Mouse (Mus musculus) erythroblast, adult 5-6 weeks (primary cell): ENCODE data around the gene Ltb4r2. TPM values are rescaled to one million over a fixed set of nuclear protein-coding genes. Genes with fewer than 3 reads are reported as not detected.

Source experiments
- ATAC-seq: replicated peaks from 2 replicates; pipeline ENCODE4 v1.8.0; 2016; ENCODE audit warnings: moderate number of reproducible peaks, mild to moderate bottlenecking, moderate TSS enrichment, inconsistent platforms; ENCODE audit not compliant: poor library complexity, low FRiP score, severe bottlenecking
- total RNA-seq, 2 experiments: library from RNA; stranded (forward) in 1 of 2; stranded (reverse) in 1 of 2; fragments of 150-400 nt in 1 of 2; fragments of 200-764, 138-1000 nt in 1 of 2; gene quantifications; 2 replicates each; pipeline versions ENCODE4 v1.2.3 to v1.2.4; 2015 to 2017; ENCODE audit warnings: low replicate concordance in 2 of 2

The Ltb4r2 gene
- total RNA-seq, 2 experiments from 2014 or later = not detected

DNA sequence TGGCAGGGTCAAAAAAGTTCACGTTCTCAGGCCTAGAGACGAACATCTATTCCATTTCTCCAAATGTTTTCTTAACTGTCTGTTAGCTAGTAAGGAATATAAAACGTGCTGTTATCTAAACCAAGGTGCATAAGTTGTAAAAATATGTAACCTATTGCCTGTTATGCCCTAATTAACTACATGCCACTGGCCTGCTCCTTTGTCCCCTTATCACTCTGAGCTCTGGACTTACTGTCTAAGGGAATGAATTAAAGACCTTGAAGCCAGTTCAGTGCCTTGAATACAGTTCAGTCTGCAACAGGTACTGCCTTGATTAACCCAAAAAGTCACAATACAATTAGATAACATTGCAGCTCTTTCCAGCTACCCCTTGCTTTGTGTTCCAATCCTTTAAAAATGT lies 25.9 kb upstream of the Ltb4r2 start:
- no peak for ATAC-seq

- no peak for ATAC-seq
Observed at GRCm38 (mm10) chr14:55735758-55736157, 25.5 kb upstream of the Ltb4r2 start.

GRCm38 (mm10) chr14:55737086-55737687 lies 24.0 kb upstream of the Ltb4r2 start:
- no peak for ATAC-seq

DNA sequence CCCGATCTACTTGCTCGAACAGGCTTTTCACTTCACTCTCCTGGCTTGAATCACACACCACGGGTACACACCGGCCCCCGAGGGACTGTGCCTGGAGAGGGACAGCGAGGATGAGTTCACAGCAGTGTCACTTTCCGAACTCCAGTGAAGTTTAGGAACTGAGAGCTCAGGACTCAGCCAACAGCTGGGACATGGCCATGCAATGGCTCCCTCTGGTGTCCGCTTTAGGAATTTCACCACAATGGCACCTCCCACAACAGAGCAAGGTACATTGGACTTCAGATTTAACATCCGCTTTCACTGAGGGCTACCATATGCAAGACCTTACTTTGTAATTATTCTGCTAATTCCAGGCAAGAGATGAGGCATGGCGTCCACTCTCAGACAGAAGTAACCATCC lies 17.5 kb upstream of the Ltb4r2 start:
- peak; percentile 67 for ATAC-seq

- ATAC-seq = peak; percentile 74
Observed at GRCm38 (mm10) chr14:55745180-55745860, 15.9 kb upstream of the Ltb4r2 start, which contains the start of the genes Dhrs1 and Nop9. TSS of gene Dhrs1 (minus strand) at chr14:55745690. TSS of gene Nop9 (plus strand) at chr14:55745693.

DNA sequence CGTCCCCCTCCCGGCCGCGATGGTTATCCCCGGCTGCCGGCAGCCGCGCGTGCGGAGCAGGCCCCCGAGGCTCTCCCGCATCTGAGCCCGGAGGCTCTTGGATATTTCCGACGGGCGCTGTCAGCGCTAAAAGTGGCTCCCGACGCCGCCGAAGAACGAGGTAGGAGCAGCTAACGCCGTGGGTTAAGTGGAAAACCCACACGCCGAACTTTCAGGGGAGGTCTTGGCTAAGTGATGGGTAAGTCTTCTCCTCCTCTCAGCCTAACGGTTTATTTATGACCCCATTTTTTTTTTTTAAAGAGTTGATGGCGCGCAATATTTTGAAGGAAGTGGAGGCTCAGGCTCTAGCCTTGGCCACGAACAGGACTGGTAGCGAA lies 15.4 kb upstream of the Ltb4r2 start:
- 0 out of 2 replicates have a peak, but pooled peaks have one; percentile 6 for ATAC-seq

DNA sequence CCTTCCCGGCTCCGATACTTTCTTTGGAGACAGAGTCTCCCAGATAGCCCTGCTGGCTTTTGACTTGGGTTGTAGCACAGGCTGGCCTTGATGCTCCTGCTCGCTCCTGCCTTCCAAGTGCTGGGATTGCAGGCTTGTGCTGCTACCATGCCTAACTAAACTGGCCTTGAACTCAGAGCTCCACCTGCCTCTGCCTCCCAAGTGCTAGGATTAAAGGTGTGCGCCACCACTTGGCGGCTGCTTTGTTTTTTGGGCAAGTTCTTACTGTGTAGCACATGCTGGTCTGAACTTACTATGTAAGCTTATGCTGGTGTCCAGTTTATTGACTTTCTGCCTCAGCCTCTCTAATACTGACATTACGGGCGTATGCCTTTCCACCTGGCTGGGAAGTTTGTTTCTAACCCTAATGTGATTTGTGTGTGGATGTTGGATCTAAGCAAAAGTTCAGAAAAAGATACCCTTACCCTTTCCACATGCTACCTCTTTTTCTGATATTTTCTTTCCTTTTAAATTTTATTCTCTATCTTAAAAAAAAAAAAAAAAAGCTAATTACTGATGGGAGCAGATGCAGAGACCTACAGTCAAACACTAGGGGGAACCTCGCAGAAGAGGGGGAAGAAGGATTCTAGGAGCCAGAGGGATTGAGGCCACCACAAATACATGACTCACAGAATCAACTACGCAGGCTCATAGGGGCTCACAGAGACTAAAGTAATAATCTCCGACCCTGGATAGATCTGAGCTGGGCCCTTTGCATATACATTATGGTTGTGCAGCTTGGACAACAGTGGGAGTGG lies 14.0 kb upstream of the Ltb4r2 start:
- no peak for ATAC-seq

- ATAC-seq = no peak
Observed at GRCm38 (mm10) chr14:55757566-55757965, 3.7 kb upstream of the Ltb4r2 start.

GRCm38 (mm10) chr14:55758363-55758784 lies 2.9 kb upstream of the Ltb4r2 start, which contains the start of gene Cideb:
TSS of gene Cideb (minus strand) at chr14:55758458.
- ATAC-seq = no peak

DNA sequence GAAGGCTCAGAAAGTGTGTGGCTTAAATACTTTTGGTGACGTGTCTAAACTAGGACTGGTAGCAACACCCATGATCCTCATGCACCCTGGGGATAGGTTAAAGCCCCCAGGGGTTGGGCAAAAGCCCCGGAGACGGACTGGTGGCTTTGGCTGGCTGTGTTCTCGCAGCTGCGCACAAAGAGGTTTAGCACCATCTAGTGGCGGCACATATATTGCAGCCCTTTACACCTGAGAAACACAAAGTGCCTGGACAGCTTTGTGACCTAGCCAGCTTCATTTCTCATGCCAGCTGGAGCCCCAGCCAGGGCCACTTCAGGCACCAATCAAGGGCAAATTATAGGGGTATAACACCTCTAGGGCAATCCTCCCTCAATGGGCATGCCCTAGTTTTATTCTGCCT lies 1.1 kb upstream of the Ltb4r2 start:
- peak; percentile 50; the same call in 1 of the 2 replicates for ATAC-seq

DNA sequence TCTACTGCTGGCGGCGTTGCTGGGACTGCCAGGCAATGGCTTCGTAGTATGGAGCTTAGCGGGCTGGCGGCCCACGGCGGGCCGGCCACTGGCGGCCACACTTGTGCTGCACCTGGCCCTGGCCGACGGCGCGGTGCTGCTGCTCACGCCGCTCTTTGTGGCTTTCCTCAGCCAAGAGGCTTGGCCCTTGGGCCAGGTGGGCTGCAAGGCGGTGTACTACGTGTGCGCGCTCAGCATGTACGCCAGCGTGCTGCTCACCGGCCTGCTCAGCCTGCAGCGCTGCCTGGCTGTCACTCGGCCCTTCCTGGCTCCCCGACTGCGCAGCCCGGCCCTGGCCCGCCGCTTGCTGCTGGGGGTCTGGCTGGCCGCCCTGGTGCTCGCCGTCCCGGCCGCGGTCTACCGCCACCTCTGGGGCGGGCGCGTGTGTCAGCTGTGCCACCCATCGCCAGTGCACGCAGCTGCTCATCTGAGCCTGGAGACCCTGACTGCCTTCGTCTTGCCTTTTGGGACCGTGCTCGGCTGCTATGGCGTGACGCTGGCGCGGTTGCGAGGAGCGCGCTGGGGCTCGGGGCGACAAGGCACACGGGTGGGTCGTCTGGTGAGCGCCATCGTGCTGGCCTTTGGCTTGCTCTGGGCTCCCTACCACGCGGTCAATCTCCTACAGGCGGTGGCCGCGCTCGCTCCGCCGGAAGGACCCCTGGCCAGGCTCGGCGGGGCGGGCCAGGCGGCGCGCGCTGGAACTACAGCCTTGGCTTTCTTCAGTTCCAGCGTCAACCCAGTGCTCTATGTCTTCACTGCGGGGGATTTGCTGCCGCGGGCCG lies 983 bp downstream of the Ltb4r2 start:
- no peak for ATAC-seq

- ATAC-seq = no peak
Observed at GRCm38 (mm10) chr14:55763166-55763565, 1.9 kb downstream of the Ltb4r2 start.

DNA sequence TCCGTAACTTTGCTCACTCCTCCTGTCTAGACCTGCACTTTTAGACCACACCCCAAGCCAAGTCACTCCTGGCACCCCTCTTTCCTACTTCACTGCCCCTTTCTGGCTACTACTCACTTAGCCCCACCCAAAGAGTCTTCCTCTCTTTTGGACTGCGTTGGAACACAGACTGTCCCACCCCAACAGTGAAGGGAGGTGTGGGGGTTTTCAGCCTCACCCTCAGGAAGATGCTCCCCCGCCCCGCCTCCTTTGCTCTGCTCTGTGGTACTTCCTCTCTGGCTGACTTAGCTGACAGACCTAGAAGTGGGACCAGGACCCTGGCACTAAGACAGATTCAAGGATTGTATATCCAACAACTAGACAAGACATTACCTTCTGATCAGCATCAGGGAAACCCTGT lies 4.5 kb downstream of the Ltb4r2 start, which contains the start of gene Ltb4r1:
Gene Ltb4r1 (plus strand): TSS at position 267 of the 400 bp plus-strand sequence.
- ATAC-seq = no peak

DNA sequence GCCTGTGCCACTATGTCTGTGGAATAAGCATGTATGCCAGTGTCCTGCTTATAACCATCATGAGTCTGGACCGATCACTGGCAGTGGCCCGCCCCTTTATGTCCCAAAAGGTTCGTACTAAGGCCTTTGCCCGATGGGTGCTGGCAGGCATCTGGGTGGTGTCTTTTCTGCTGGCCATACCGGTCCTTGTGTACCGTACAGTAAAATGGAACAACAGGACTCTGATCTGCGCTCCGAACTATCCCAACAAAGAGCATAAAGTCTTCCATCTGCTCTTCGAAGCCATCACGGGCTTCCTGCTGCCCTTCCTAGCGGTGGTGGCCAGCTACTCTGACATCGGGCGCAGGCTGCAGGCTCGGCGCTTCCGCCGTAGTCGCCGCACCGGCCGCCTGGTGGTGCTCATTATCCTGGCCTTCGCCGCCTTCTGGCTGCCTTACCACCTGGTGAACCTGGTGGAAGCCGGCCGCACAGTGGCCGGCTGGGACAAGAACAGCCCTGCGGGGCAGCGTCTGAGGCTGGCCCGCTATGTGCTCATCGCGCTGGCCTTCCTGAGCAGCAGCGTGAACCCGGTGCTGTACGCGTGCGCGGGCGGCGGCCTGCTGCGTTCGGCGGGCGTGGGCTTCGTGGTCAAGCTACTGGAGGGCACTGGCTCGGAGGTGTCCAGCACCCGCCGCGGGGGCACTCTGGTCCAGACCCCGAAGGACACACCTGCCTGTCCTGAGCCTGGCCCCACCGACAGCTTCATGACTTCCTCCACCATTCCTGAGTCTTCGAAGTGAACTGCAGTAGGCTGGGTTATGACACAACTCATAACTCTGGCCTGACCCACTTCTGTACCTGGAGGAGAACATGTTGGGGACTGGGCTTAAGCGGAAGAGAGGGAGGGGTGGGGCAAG lies 6.5 kb downstream of the Ltb4r2 start:
- ATAC-seq = no peak

GRCm38 (mm10) chr14:55768555-55768954 lies 7.3 kb downstream of the Ltb4r2 start:
- no peak for ATAC-seq

DNA sequence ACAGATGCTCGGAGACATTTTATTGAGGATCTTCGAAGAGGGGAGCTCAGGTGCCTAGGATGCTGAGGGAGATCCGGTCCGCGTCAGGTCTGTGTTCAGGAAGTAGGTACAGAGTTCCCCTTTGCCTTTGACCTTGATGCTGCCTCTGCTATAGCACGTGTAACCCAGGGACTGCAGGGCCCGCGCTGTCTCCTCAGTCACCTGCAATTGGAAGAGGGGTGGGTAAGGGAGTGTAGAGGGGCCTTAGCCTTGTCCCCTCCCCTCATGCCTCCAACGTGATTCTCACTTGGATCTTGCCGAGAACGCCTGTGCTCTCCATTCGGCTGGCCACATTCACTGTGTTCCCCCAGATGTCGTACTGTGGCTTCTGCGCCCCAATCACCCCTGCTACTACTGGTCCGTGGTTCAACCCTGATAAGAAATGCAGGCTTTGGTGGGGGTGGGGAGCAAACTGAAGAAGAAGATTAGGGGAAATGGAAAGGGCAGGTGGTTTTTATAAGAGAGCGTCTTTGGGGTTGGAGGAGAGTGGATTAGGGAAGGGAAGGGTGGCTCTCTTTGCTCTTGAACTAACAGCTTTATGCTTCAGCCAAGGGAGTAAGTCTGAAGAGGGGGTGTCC lies 8.0 kb downstream of the Ltb4r2 start:
- no peak for ATAC-seq

DNA sequence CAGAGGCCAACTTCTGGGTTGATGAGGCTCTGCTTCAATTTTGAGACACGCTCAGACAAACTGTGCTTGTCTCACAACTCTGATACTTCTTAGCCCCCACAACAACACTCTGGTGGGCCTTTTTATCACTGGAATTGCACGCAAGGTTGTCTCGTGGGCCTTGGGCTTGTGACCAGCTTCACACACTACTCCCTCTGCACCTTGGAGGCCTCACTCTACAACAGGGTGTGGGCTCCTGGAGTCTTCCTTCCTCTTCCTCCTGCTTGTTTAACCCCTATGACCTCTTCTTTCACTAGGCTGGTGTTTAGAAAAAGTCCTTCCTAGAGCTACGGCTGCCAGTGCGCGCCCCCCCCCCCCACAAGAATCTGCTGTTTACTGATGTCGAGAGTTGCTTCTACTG lies 15.5 kb downstream of the Ltb4r2 start:
- ATAC-seq = no peak

DNA sequence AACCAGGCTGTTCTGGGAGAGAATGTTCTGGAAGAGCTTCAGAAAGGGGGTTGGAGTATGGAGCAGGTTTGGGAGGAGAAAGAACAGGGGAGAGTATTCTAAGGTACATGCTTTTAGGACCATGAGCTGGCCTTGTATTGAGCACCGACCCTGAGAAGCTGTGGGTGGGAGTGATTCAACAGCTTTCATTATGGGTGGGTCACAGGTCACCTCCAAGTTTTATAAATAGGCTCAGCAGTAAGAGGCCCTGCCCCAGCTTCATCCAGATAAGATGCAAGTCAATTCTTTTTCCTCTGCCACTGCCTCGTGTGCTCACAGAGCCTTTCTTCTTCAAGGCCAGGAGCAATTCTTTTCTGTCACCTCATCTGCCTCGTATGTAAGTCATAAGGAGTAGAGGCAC lies 15.9 kb downstream of the Ltb4r2 start:
- ATAC-seq = no peak
